Mouse (Mus musculus) activated CD4-positive, CD25-positive, alpha-beta regulatory T cell, adult 4 months (primary cell): ENCODE data around the gene Ikzf4. TPM values are rescaled to one million over a fixed set of nuclear protein-coding genes. Genes with fewer than 3 reads are reported as not detected.

Experiments used
- ATAC-seq: one replicate; pipeline ENCODE4 v1.8.0; 2017
- polyA plus RNA-seq, 2 experiments: library from polyadenylated mRNA; unstranded; fragments of 100-300 nt; shearing (Covaris generic); gene quantifications; one replicate each; pipeline ENCODE4 v1.2.1; 2017

Gene Ikzf4
- polyA plus RNA-seq, 2 experiments from 2014 or later = 103 to 107 TPM

DNA sequence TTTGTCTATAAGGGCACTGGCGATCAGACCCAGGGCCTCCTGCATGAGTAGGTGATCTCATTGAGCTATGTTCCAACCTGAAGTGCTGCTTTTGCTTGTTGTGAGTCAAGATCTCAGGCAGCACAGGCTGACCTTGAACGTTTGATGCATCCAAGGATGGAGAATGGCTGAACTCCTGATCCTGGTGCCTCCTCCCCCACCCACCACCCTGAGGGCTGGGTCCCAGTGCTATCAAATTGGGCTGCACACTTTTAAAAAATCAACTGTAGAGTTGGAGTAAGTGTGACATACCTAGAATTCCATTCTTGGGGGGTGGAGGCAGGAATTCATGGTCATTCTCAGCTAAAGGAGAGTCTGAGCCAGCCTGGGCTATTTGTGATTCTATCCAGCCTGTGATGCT lies 39.3 kb downstream of the Ikzf4 start:
- no peak for ATAC-seq

DNA sequence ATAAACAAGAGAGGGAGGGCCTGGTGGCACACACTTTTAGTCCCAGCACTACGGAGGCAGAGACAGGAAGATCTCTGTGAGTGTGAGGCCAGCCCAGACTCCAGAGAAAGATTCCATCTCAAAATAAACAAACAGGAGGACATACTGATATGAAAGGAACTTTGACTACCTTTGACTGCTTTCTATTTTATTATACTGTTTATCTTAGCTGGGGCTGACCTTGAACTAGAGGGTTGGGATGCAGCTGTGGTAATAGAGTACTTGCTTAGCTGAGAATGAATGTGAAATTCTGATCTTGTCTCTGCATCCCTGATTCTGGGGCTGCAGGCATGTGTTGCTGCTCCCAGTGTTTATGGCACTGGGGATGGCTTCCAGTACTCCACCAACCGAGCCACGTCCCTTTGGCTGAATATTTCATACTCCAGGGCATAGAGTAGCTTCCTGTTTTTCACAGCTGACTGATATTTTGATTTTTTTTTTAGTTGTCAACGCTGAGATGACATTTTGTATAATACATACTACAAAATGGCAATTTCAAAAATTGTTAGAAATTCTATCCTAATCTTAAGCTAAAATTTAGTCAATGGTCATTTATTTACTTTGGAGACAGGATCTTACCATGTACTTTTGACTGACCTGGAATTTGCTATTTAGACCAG lies 43.2 kb downstream of the Ikzf4 start:
- ATAC-seq = no peak

DNA sequence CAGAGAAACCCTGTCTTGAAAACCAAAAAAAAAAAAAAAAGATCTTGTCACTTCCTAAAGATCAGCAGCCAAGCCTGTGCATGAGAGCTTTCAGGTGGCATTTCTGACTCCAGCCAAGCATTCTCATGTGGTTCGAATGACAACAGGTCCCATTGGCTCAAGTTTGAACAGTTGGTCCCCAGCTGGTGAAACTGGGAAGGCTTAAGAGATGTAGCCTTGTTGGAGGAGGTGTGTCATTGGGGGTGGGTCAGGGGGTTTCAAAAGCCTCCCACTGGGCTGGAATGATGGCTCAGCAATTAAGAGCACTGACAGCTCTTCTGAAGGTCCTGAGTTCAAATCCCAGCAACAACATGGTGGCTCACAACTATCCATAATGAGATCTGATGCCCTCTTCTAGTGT lies 44.3 kb downstream of the Ikzf4 start:
- no peak for ATAC-seq

DNA sequence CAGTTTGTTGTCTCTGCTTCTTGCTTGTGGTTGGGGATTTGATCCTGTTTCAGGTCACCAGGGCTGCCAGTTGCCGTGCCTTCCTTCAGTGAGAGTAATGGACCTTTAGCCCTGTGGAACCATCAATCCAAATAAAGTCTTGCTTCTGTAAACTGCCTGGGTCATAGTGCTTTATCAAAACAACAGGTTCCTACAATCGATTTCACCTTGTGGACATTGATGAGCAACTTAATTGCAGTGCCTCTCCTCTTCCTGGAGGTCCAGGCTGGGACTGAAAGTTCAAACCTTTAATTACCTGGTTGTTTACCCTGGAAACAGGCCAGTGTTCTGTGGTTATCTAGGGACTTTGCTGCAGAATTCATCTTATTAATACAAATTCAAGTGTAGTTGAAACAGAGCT lies 47.3 kb downstream of the Ikzf4 start:
- no peak for ATAC-seq

DNA sequence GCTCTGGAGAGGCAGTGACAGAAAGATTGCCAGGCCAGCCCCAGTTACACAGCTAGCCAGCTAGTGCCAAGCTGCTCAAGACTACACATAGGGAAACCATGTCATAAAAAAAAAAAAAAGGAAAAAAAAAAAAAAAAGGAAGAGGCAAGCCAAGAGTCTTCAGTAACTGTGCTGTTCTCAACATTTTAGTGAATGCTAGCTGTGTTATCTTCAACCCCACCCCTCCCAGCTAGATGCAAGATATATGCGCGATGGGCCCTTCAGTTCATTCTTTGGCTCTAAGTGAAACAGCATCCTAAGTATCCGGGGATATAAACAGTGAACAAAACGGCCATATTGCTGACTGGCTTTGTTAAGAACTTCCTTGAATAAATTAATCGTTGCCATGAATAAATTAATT lies 53.0 kb downstream of the Ikzf4 start:
- no peak for ATAC-seq

DNA sequence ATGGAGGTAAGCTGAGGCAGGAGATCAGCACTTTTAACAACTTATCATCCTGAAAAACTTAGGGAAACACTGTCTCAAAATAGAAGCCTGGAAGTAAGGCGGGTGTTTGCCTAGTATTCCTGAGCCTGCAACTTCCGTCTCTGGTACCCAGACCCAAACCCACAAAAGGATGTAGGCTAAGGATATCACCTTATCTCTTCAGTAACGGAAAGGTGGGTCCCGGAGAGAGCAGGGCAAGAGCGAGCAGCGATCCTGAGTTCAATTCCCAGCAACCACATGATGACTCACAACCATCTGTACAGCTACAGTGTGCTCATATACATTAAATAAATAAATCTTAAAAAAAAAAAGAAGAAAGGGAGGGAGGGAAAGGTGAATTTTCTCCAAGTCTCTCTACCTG lies 54.4 kb downstream of the Ikzf4 start:
- no peak for ATAC-seq

DNA sequence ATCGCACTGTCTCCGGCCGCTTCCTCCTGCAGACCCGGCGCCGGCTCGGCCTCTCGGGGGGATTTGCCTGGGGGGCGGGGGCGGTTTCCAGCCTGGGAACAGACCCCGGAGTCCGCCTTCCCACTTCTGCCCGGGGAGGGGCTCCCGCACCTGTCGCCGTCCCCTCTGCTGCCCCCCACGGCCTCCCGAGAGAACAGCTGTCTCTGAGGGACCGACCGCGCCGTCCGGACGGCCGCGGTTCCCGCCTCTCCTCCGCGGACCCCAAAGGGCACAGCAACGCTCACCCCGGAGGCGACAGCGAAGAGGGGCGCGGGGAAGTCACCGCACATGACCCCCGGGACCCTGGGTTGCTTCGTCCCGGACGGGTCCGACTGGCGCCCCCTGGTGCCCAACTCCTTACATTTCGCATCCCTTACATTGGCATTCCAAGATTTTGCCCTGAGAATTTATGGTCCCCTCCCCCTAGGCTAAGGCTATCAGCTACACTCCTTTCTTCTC lies 55.5 kb downstream of the Ikzf4 start:
- ATAC-seq = peak; percentile 21

DNA sequence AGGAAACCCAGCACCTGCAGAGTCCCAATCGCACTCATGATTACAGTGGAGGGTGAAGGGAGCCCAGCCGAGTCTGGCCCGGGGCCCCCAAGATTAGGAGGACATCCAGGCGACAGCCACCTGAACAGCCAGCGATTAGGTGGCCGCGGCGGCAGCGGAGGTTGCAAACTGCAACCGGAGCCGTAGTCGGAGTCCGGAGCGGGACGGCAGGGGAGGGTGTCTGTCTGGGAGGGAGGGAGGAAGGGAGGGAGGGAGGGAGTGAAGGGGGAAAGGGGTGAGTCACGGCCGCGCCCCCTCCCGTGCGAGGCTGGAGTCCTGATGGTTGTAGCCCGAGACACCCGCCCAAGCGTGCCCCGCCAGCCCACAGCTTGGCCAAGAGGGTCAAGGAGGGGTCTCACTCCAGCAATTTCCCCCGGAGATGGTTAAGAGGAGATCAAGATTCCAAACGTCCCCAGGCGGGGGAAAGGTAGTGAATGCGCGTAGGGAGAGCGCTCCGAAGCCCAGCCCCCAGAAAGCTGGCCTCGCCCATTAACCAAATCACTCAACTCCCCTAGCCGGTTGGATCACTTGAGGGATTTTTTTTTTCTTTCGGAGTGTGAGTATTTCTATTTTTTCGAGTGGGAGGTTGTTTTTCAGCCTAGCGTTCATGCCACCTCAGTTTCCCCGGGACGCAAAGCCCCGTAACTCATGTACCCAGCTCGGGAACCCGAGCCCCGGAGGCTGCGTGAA lies 56.2 kb downstream of the Ikzf4 start, which contains the start of gene Erbb3:
Gene Erbb3, minus strand, starts transcription at position 189 of the 729 bp plus-strand sequence.
- peak; percentile 60 for ATAC-seq

DNA sequence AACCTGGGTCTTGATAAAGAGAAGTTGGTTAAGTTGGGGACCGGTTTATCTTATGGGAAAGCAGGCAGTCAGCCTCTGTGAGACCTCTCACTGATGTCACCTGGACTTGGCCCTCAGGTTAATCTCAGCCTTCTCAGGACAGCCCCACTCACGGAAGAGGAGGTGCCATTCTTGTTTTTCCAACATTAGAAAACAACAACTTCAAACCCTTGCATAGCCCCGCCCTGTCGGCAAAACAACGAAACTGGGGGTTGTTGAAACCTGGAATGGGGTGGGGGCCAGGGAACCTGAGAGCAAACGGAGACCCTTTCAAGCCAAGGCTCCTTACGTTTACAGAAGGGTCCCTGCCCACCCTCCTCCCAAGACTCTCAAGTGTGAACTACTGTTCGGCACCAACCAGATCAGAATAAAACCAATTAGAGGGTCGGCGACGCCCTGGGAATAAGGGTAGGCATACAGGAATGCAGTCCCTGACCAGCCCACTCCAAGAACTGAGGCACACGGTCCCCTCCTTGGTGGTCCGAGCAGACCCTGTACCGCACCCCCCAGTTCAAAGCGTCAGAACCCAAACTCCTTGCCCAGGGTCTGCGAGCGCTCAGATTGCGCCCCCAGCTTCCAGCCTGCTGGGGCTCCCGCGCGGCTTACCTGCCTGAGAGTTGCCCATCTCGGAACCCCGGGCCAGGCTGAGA lies 56.9 kb downstream of the Ikzf4 start:
- no peak for ATAC-seq

DNA sequence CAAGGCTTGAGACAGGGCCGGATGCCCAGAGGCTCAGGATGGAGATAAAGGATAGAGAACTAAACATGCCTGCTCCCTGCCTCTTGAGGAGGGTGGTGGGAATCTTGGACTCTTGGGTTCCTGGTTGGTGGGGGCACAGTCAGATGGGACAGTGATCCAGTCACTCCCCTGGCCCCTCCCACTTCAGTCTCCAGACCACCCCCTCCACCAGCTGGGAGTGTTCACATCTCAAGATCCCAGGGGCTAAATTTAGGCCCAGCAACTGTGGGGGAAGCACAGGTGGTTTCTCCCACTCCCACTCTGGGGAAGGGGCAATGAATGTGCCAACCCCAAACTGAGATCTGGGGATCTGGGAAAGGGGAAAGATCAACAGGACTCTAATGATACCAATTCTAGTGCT lies 57.7 kb downstream of the Ikzf4 start:
- ATAC-seq = no peak

DNA sequence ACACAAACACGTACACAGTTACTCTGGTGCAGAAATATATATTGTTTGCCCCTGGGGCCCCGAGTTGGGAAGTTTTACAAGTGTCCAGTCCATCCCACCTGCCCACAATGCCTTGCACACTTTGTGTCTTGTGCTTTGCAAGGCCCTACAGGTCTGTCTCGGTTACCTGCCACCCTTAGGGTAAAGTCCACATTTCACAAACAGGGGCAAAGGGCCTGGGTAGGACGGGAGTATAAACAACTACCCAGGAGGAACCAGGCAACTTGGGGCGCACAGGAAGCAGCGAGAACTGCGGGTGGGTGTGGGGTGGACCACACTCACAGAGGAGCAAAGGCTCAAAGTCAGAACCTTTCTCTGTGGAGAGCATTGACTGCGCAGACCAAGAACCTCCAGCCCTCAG lies 58.1 kb downstream of the Ikzf4 start:
- ATAC-seq = no peak

DNA sequence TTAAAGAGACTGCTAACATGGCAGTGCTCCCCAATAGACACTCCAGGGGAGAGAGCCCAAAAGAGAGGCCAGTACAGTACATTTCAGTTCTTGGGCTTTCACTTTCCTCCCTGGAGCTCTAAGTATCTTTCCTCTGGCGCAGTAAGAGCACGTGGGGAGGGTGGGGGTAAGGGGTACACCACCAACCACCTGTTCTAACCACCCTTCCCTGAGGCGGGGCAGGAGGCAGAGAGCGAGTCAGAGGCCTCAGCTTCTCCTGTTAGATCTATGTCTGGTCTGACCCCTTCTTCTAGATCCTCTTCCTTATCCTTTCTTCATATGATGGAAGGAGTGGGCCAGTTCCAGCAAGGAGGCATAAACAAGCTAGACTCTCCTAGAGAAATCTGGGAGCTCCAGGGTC lies 58.7 kb downstream of the Ikzf4 start:
- ATAC-seq = no peak

DNA sequence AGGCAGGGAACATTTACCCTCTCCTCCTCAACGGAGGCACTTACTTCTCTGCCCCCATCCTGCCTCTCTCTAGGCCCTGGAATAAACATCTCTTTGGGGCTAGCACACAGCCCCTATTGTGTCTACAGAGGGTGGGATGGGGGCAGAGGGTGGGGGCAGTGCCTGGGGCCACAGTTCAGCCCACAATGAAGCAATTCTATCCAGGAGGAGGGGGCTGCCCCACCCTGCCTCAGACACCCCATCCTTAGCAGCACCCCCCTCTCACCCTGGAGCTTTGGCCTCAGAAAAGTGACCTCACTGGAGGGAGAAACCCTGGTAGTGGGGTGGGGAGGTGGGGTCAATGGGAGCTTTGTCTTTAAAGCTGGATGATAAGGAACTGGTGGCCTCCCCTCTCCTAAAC lies 59.2 kb downstream of the Ikzf4 start:
- ATAC-seq = no peak

DNA sequence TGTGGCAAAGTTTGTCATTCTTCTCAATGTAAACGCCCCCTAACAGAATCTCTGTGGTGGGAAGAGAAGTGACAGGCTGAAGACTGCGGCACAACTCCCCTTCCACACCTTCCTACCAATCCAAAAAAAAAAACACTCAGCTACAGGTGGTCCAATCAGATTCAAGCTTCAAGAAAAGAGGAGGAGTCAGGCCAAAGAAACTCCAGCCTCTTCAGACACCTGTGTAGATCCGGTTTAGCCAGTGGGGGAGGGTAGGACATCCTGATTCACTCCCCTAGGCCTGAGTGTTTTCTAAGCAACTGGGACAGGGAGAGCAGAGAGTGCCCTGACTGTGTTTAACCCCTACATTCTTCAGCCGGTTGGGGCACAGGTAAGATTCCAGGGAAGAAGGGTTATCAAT lies 61.4 kb downstream of the Ikzf4 start:
- ATAC-seq = no peak

DNA sequence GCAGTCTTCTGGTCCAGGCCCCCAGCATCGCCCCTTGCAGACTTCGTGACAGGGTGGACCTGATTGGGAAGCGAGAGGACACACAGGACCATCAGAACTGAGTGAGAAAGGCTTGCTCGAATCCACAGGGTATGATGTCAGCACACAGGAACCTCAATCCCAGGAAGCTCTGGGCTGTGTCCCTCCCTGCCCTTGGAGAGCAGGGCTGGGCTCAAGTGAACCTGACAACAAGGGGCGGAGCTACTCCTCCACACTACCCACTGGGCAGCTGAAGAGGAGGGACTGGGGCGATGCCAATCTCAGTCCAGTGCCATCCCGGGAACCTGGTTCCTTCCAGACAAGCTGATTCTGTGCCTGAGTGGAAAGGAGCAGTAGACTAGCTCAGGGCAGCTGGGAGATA lies 62.1 kb downstream of the Ikzf4 start:
- no peak for ATAC-seq

Other genes with a start within 250 kb of the Ikzf4 start
- gene Slc39a5, start 244.8 kb downstream of the Ikzf4 start, polyA plus RNA-seq = not detected
- 10 to 100 TPM; 75.0 to 81.0 TPM for gene Nabp2, start 234.5 kb downstream of the Ikzf4 start, polyA plus RNA-seq
- gene Rnf41, start 234.3 kb downstream of the Ikzf4 start, polyA plus RNA-seq = 10 to 100 TPM; 26.1 to 39.3 TPM
- gene Smarcc2, start 186.7 kb downstream of the Ikzf4 start, polyA plus RNA-seq = 10 to 100 TPM; 53.8 to 54.8 TPM
- 1,000 to 10,000 TPM; 1,113 TPM for gene Myl6, start 151.8 kb downstream of the Ikzf4 start, polyA plus RNA-seq
- 1 to 10 TPM; 2.0 to 6.9 TPM for gene Myl6b, start 147.3 kb downstream of the Ikzf4 start, polyA plus RNA-seq
- 10 to 100 TPM; 77.5 to 80.7 TPM for gene Esyt1, start 120.1 kb downstream of the Ikzf4 start, polyA plus RNA-seq
- 10 to 100 TPM in 1 of 2 experiments, 1 to 10 TPM in 1; 6.4 to 10.1 TPM for gene Zc3h10, start 98.2 kb downstream of the Ikzf4 start, polyA plus RNA-seq
- gene Rpl41, start 96.7 kb downstream of the Ikzf4 start, polyA plus RNA-seq = 1,000 to 10,000 TPM; 5,950 to 7,803 TPM
- 100 to 1,000 TPM; 136 to 160 TPM for gene Pa2g4, start 80.0 kb downstream of the Ikzf4 start, polyA plus RNA-seq
- 1 to 10 TPM; 4.1 to 4.2 TPM for gene Erbb3, start 56.3 kb downstream of the Ikzf4 start, polyA plus RNA-seq
- 1,000 to 10,000 TPM; 1,759 to 1,796 TPM for gene Rps26, start 19.2 kb downstream of the Ikzf4 start, polyA plus RNA-seq
- 10 to 100 TPM; 15.3 to 17.9 TPM for gene Suox, start 28.1 kb upstream of the Ikzf4 start, polyA plus RNA-seq
- 10 to 100 TPM; 50.7 to 59.5 TPM for gene Rab5b, start 50.3 kb upstream of the Ikzf4 start, polyA plus RNA-seq
- gene Pmel, start 58.2 kb upstream of the Ikzf4 start, polyA plus RNA-seq = 1 to 10 TPM; 2.6 to 5.7 TPM
- gene Cdk2, start 59.0 kb upstream of the Ikzf4 start, polyA plus RNA-seq = 10 to 100 TPM; 24.0 to 29.2 TPM
- 100 to 1,000 TPM; 269 to 295 TPM for gene Dgka, start 98.9 kb upstream of the Ikzf4 start, polyA plus RNA-seq
- gene Pym1, start 101.9 kb upstream of the Ikzf4 start, polyA plus RNA-seq = 10 to 100 TPM; 64.1 to 79.7 TPM
- gene Mmp19, start 144.9 kb upstream of the Ikzf4 start, polyA plus RNA-seq = not detected
- gene Dnajc14, start 158.1 kb upstream of the Ikzf4 start, polyA plus RNA-seq = 10 to 100 TPM; 54.4 to 68.5 TPM
- gene Tmem198b, start 158.4 kb upstream of the Ikzf4 start, polyA plus RNA-seq = 1 to 10 TPM; 3.3 to 3.4 TPM
- gene Sarnp, start 171.3 kb upstream of the Ikzf4 start, polyA plus RNA-seq = 100 to 1,000 TPM; 192 to 229 TPM
- gene Ormdl2, start 175.7 kb upstream of the Ikzf4 start, polyA plus RNA-seq = 10 to 100 TPM; 75.6 to 87.1 TPM
- gene Gdf11, start 245.7 kb upstream of the Ikzf4 start, polyA plus RNA-seq = 1 to 10 TPM; 5.0 to 5.6 TPM